Mouse (Mus musculus) olfactory bulb, adult 2 months (tissue): ENCODE data around the gene Tbc1d23. TPM values are rescaled to one million over a fixed set of nuclear protein-coding genes. Genes with fewer than 3 reads are reported as not detected.

Experiments
- H3K27ac ChIP-seq: fragments of 200-500 bp; 2 replicates; pipeline ENCODE4 v1.5.1; 2012; ENCODE audit warnings: low read depth, low read length; ENCODE audit not compliant: insufficient read depth
- H3K4me1 ChIP-seq: fragments of 200-500 bp; 2 replicates; pipeline ENCODE4 v1.6.1; 2012; ENCODE audit warnings: low read length; ENCODE audit not compliant: control insufficient read depth, insufficient read depth
- H3K4me3 ChIP-seq: fragments of 200-500 bp; 2 replicates; pipeline ENCODE4 v1.5.1; 2012; ENCODE audit warnings: mild to moderate bottlenecking, low read depth, low read length, moderate library complexity; ENCODE audit not compliant: insufficient read depth
- CTCF ChIP-seq: fragments of 200-500 bp; IDR thresholded peaks from 2 replicates; pipeline ENCODE4 v1.5.1; 2012; ENCODE audit warnings: low read depth, mild to moderate bottlenecking, low read length, moderate library complexity; ENCODE audit not compliant: insufficient read depth
- POLR2A ChIP-seq: fragments of 200-500 bp; IDR thresholded peaks from 2 replicates; pipeline ENCODE4 v1.6.1; 2012; ENCODE audit warnings: mild to moderate bottlenecking, low read depth, low read length, moderate library complexity; ENCODE audit not compliant: insufficient read depth
- WGBS: fragments of 180-500 bp; shearing (Covaris S2); methylation state at CpG from one replicate; pipeline ENCODE4 v1.1.7; 2018; 5-methylcytosine and 5-hydroxymethylcytosine counted together
- polyA plus RNA-seq: library from polyadenylated mRNA; stranded (reverse); fragments of >200 nt; gene quantifications from 2 replicates; pipeline ENCODE4 v1.2.4, GENCODE M21; 2012; ENCODE audit warnings: low replicate concordance; ENCODE audit not compliant: missing spikeins, insufficient read depth, insufficient read length

The Tbc1d23 gene
- polyA plus RNA-seq, 1 experiment, result not detected

GRCm38 (mm10) chr16:57168236-57168635, 63.1 kb downstream of the Tbc1d23 start:
- Histone ChIP-seq H3K4me3 (no peak overlapping the region), H3K27ac (no peak overlapping the region), H3K4me1 (no peaks in the 10 kb centered on the region)
- TF ChIP-seq POLR2A (no peak), CTCF (no peak)
- 68% methylated on average over 4 of the region's 4 CpGs for WGBS

- 16% methylated on average over 5 of the region's 5 CpGs for WGBS
- no peak overlapping the region for H3K27ac ChIP-seq
- TF ChIP-seq CTCF, result no peak
- no peak for TF ChIP-seq POLR2A
- no peaks in the 10 kb centered on the region for H3K4me1 ChIP-seq
- peak overlapping the region; percentile 83 for H3K4me3 ChIP-seq
These were observed 63.8 kb downstream of the Tbc1d23 start for GRCm38 (mm10) chr16:57167514-57167912.

- 0 out of 2 replicates have a peak within 1 kb of the TSS, but pooled peaks have one; percentile 8 for H3K27ac ChIP-seq
- peak within 1 kb of the TSS; percentile 83 for H3K4me3 ChIP-seq
- no peaks in the 10 kb centered on the region for H3K4me1 ChIP-seq
- TF ChIP-seq CTCF (peak; percentile 64; the same call in 1 of the 2 replicates), POLR2A (0 out of 2 replicates have a peak, but pooled peaks have one; percentile 39)
- WGBS, result under 1% methylated on average over 58 of the region's 58 CpGs
These were observed 64.4 kb downstream of the Tbc1d23 start, which contains the start of gene Nit2 for GRCm38 (mm10) chr16:57166611-57167513. Gene Nit2 (minus strand): TSS chr16:57167341.

GRCm38 (mm10) chr16:57166086-57166485, 65.2 kb downstream of the Tbc1d23 start:
- H3K4me3 ChIP-seq, result no peak overlapping the region
- no peaks in the 10 kb centered on the region for H3K4me1 ChIP-seq
- TF ChIP-seq POLR2A, result no peak
- no peak for TF ChIP-seq CTCF
- no peak overlapping the region for H3K27ac ChIP-seq
- WGBS, result 85% methylated on average over 6 of the region's 6 CpGs

- WGBS, result 97% methylated on average over 5 of the region's 5 CpGs
- no peak overlapping the region for H3K27ac ChIP-seq
- no peak for TF ChIP-seq CTCF
- no peak for TF ChIP-seq POLR2A
- no peaks in the 10 kb centered on the region for H3K4me1 ChIP-seq
- H3K4me3 ChIP-seq, result no peak overlapping the region
These were observed 66.1 kb downstream of the Tbc1d23 start for GRCm38 (mm10) chr16:57165157-57165556.

GRCm38 (mm10) chr16:57163694-57164093, 67.6 kb downstream of the Tbc1d23 start:
- H3K4me1 ChIP-seq, result no peaks in the 10 kb centered on the region
- no peak overlapping the region for H3K4me3 ChIP-seq
- no peak overlapping the region for H3K27ac ChIP-seq
- 84% methylated on average over 1 of the region's 1 CpGs for WGBS
- TF ChIP-seq POLR2A (no peak), CTCF (no peak)

GRCm38 (mm10) chr16:57162841-57163240, 68.5 kb downstream of the Tbc1d23 start:
- Histone ChIP-seq H3K4me3 (no peak overlapping the region), H3K4me1 (no peaks in the 10 kb centered on the region), H3K27ac (no peak overlapping the region)
- TF ChIP-seq CTCF (no peak), POLR2A (no peak)
- WGBS, result 89% methylated on average over 5 of the region's 5 CpGs

- no peak overlapping the region for H3K27ac ChIP-seq
- H3K4me3 ChIP-seq, result no peak overlapping the region
- TF ChIP-seq CTCF (no peak), POLR2A (no peak)
- no peaks in the 10 kb centered on the region for H3K4me1 ChIP-seq
- 58% methylated on average over 7 of the region's 7 CpGs for whole genome bisulfite sequencing
These were observed 71.5 kb downstream of the Tbc1d23 start for GRCm38 (mm10) chr16:57159835-57160234.

GRCm38 (mm10) chr16:57157728-57158127, 73.6 kb downstream of the Tbc1d23 start:
- H3K4me3 ChIP-seq, result no peak overlapping the region
- WGBS, result 80% methylated on average over 4 of the region's 4 CpGs
- no peak overlapping the region for H3K27ac ChIP-seq
- no peaks in the 10 kb centered on the region for H3K4me1 ChIP-seq
- TF ChIP-seq POLR2A (no peak), CTCF (no peak)

- WGBS, result 92% methylated on average over 4 of the region's 4 CpGs
- TF ChIP-seq CTCF (no peak), POLR2A (no peak)
- no peak overlapping the region for H3K4me3 ChIP-seq
These were observed 74.2 kb downstream of the Tbc1d23 start for GRCm38 (mm10) chr16:57157076-57157475.

More at GRCm38 (mm10) chr16:57157076-57157475, 74.2 kb downstream of the Tbc1d23 start:
- Histone ChIP-seq H3K27ac (no peak overlapping the region), H3K4me1 (no peaks in the 10 kb centered on the region)
